ENCODE assay signal across 16 mouse cellular contexts in the genomic region with DNA sequence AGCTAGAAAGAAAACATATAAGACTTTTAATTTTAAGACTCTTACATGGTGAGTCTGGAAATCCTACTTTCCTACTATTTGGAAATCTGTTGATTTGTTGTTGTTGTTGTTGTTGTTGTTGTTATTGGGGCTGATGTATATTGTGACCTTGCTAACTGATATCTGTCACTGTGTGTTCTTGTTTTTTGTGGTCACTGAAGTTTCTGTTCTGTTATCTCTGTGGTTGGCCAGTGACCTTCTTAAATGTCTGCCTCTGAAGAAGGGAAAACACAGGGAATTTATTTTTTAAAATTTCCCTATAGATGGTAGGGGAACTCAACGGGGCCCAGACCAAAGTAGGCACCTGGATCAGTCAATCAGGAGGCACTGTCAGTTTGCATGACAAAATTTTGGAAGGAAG.
"Had no signal": no experiment of that assay in that cellular context is flagged by ENCODE, and none has a peak within 500 bp of the region (broad histone marks: within the 10 kb centered on the region; RNA-seq: fewer than 3 reads in every experiment).

No protein-coding gene starts in this region.

- H3K4me1 ChIP-seq: neural tube, embryonic 13.5 days; neural tube, embryonic 15.5 days; stomach, embryonic 15.5 days had no signal

- H3K4me2 ChIP-seq: neural tube, embryonic 13.5 days; neural tube, embryonic 15.5 days; stomach, embryonic 15.5 days had no signal

- H3K9ac ChIP-seq: neural tube, embryonic 13.5 days; neural tube, embryonic 15.5 days; stomach, embryonic 15.5 days had no signal

- H3K27ac ChIP-seq: neural tube, embryonic 13.5 days; neural tube, embryonic 15.5 days; stomach, embryonic 15.5 days; stomach, postnatal 0 days had no signal

- H3K9me3 ChIP-seq: stomach, embryonic 15.5 days had no signal

- H3K36me3 ChIP-seq: neural tube, embryonic 13.5 days; neural tube, embryonic 15.5 days; stomach, embryonic 15.5 days had no signal

- H3K4me3 ChIP-seq: neural tube, embryonic 13.5 days; neural tube, embryonic 15.5 days; stomach, embryonic 15.5 days had no signal

- H3K27me3 ChIP-seq: neural tube, embryonic 13.5 days; neural tube, embryonic 15.5 days; stomach, embryonic 15.5 days had no signal

- DNase-seq: retina, postnatal 1 day; right cerebral cortex, adult 18-20 months; right cerebral cortex, postnatal 14 days; right cerebral cortex, postnatal 25 days; right cerebral cortex, postnatal 4 days; spleen, adult 18-20 months; thymus, adult 18-20 months; thymus, adult 2 months; thymus, postnatal 14 days; thymus, postnatal 25 days; thymus, postnatal 36 days; thymus, postnatal 4 days had no signal
